Mouse (Mus musculus) 416B (cell line): Measurements from ENCODE around the gene Slc9a7.

ENCODE experiments used
- DNase-seq: peaks from one replicate; pipeline ENCODE4 v3.0.0; 2011; ENCODE audit warnings: low read depth

Slc9a7 gene

DNA sequence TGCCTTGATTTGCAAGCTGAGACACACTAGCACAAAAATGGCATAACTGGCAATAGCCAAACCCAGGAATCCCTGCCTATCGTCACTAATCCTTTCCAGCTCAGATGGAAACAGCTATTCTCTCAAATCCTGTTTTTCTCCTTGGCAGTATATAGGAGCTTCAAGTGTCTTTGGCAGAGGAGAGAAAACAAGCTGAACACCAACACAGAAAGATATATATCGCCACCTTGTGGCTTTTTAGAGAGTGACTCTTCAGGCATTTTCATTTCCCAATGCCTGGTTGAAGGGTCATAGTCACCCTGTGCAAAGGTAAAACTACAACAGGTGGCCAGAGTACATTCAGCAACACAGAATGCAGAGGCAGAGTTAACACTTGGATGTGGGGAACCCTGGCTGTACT lies 134.1 kb downstream of the Slc9a7 start:
- DNase-seq: peak; percentile 24

DNA sequence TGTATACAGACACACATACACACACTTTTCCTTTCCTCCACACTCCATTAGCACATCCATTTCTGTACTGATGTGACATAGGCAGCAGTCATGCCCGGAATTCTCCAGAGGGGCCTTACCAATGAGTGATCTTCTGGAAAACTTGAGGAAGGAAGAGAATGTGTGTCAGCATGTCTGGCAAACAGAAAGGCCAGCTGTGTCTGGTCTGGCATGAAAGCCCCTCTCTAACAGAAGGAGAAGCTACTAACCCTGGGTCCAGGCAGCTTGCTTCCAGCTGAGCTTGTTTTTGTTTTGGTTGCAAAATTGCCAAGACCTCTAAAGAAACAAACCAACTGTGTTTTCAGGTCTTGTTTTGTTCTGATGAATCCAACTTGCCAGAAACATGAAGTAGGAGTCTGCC lies 162.1 kb downstream of the Slc9a7 start:
- no peak for DNase-seq

- DNase-seq: no peak
Measured at GRCm38 (mm10) chrX:20128951-20129350, 162.7 kb downstream of the Slc9a7 start.

GRCm38 (mm10) chrX:20125481-20125880 lies 166.1 kb downstream of the Slc9a7 start:
- DNase-seq: no peak

- DNase-seq: no peak
Measured at GRCm38 (mm10) chrX:20117717-20118116, 173.9 kb downstream of the Slc9a7 start.

- DNase-seq: no peak
Measured at GRCm38 (mm10) chrX:20070196-20070595, 221.4 kb downstream of the Slc9a7 start.

DNA sequence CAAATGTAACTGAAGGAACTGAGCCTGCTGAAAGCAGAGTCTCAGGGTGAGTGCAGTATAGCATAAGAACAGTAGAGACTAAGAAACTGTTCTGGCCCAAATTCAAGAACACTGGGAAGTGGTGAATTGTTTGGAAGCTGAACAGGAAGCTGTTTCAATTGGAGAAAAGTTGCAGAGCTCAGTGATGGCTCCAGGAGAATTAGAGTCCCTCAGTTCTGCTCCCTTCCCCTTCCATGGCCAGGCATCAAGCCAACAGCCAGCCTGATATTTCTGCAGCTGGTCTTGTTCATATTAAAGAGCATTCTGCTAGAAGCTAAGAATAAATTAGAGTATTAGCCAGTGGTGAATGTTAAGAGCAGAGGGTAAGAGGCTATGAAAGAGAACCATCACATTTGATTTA lies 225.0 kb downstream of the Slc9a7 start:
- DNase-seq: no peak

- no peak for DNase-seq
Measured at GRCm38 (mm10) chrX:20061764-20062480, 229.7 kb downstream of the Slc9a7 start.

DNA sequence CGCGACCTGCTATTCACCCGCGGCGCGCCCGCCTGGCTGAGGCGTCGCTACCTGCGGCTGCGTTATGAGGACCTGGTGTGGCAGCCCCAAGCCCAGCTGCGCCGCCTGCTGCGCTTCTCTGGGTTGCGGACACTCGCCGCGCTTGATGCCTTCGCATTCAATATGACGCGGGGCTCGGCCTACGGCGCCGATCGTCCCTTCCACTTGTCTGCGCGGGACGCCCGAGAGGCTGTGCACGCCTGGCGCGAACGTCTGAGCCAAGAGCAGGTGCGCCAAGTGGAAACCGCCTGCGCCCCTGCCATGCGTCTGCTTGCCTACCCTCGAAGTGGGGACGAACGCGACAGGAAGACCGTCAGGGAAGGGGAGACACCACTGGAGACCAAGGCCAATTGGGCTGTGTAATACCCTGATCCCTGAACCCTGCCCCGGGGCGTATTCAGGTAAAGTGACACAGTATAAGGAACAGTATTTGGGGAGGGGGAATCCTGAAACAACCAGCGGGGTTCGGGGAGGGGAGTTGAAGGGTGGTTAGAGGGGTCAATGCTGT lies 230.8 kb downstream of the Slc9a7 start:
- no peak for DNase-seq

GRCm38 (mm10) chrX:20060096-20060768 lies 231.4 kb downstream of the Slc9a7 start:
- no peak for DNase-seq

DNA sequence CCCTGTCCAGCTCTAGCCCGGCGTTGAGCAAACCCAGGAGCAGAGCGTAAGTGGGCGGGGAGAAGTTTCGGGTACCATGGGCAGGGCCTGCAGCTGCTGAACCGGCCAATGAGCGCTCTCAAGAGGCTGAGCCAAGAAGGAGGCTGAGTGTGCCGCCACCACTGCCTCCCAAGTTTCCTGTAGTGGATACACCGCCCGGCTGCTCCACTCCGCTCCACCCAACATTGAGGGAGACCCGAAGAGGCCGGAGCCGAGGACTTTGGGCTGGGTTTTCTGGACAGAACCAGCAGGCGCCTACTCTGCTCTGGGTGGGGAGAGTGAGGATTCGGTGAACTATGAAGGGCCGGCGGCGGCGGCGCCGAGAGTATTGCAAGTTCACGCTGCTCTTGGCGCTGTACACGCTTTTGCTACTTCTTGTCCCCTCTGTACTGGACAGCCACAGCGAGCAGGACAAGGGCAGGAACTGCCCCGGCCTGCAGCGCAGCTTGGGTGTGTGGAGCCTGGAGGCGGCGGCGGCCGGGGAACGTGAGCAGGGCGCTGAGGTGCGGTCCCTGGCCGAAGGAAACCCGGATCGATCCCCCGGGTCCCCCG lies 232.1 kb downstream of the Slc9a7 start, which contains the start of gene Chst7:
Chst7 (plus strand) TSS at position 180 of the 591 bp plus-strand sequence.
- no peak for DNase-seq
